Mouse (Mus musculus): Measurements from ENCODE around the gene Hoxd13. TPM values are rescaled to one million over a fixed set of nuclear protein-coding genes. Genes with fewer than 3 reads are reported as not detected.

Gene Hoxd13
- polyA plus RNA-seq, 1 experiment from 2014 or later, result not detected

GRCm38 (mm10) chr2:74698201-74699052 lies 30.3 kb downstream of the Hoxd13 start:
- DNase-seq (no peak), ATAC-seq (no peak)
- peaks cover 11% of the 10 kb centered on the region for H3K4me1 ChIP-seq (ENCODE audit: insufficient read depth)
- H3K27me3 ChIP-seq (ENCODE audit: insufficient read depth, low read length), result peaks cover 98% of the 10 kb centered on the region
- no peaks in the 10 kb centered on the region for H3K9me3 ChIP-seq (ENCODE audit: low read length)
- H3K4me3 ChIP-seq (ENCODE audit: low read depth, low read length), result peak overlapping the region; percentile 35
- no peak for TF ChIP-seq EP300 (IDR thresholded peaks at IDR 0.05; ENCODE audit: low read depth)
- TF ChIP-seq CTCF (IDR thresholded peaks at IDR 0.05; ENCODE audit: low read depth), result no peak
- under 1% methylated on average over 51 of the region's 86 CpGs for WGBS (ENCODE audit: insufficient replicate concordance)
- H3K4me2 ChIP-seq (ENCODE audit: low read depth, low read length), result peak overlapping the region; percentile 58
- H3K9ac ChIP-seq (replicated peaks), result no peak overlapping the region
- no peaks in the 10 kb centered on the region for H3K36me3 ChIP-seq (replicated peaks; ENCODE audit: insufficient read depth, low read length)
- H3K27ac ChIP-seq (ENCODE audit: low read depth), result no peak overlapping the region

- WGBS (ENCODE audit: insufficient replicate concordance), result 4% methylated on average over 17 of the region's 17 CpGs
- peaks cover 98% of the 10 kb centered on the region for H3K27me3 ChIP-seq (ENCODE audit: insufficient read depth, low read length)
- H3K4me2 ChIP-seq (ENCODE audit: low read depth, low read length), result no peak overlapping the region
- H3K4me3 ChIP-seq (ENCODE audit: low read depth, low read length), result no peak overlapping the region
- H3K9ac ChIP-seq (replicated peaks), result no peak overlapping the region
- peaks cover 11% of the 10 kb centered on the region for H3K4me1 ChIP-seq (ENCODE audit: insufficient read depth)
- no peak for TF ChIP-seq EP300 (IDR thresholded peaks at IDR 0.05; ENCODE audit: low read depth)
- TF ChIP-seq CTCF (IDR thresholded peaks at IDR 0.05; ENCODE audit: low read depth), result no peak
- H3K36me3 ChIP-seq (replicated peaks; ENCODE audit: insufficient read depth, low read length), result no peaks in the 10 kb centered on the region
- DNase-seq, result no peak
- H3K27ac ChIP-seq (ENCODE audit: low read depth), result no peak overlapping the region
- ATAC-seq, result no peak
- H3K9me3 ChIP-seq (ENCODE audit: low read length), result no peaks in the 10 kb centered on the region
These were observed 30.9 kb downstream of the Hoxd13 start for GRCm38 (mm10) chr2:74699053-74699430.

- Histone ChIP-seq H3K4me1 (ENCODE audit: insufficient read depth) (peaks cover 13% of the 10 kb centered on the region), H3K27me3 (ENCODE audit: insufficient read depth, low read length) (peaks cover 98% of the 10 kb centered on the region), H3K27ac (ENCODE audit: low read depth) (no peak overlapping the region), H3K9me3 (ENCODE audit: low read length) (no peaks in the 10 kb centered on the region), H3K4me2 (ENCODE audit: low read depth, low read length) (no peak overlapping the region), H3K4me3 (ENCODE audit: low read depth, low read length) (no peak overlapping the region), H3K36me3 (replicated peaks; ENCODE audit: insufficient read depth, low read length) (no peaks in the 10 kb centered on the region), H3K9ac (replicated peaks) (no peak overlapping the region)
- no peak for ATAC-seq
- DNase-seq, result no peak
- TF ChIP-seq CTCF (IDR thresholded peaks at IDR 0.05; ENCODE audit: low read depth) (no peak), EP300 (IDR thresholded peaks at IDR 0.05; ENCODE audit: low read depth) (no peak)
- 12% methylated on average over 23 of the region's 23 CpGs for WGBS (ENCODE audit: insufficient replicate concordance)
These were observed 31.8 kb downstream of the Hoxd13 start for GRCm38 (mm10) chr2:74699664-74700545.

GRCm38 (mm10) chr2:74700546-74701112 lies 32.5 kb downstream of the Hoxd13 start:
- ATAC-seq (no peak), DNase-seq (no peak)
- Histone ChIP-seq H3K27me3 (ENCODE audit: insufficient read depth, low read length) (peaks cover 94% of the 10 kb centered on the region), H3K4me2 (ENCODE audit: low read depth, low read length) (no peak overlapping the region), H3K4me3 (ENCODE audit: low read depth, low read length) (no peak overlapping the region), H3K4me1 (ENCODE audit: insufficient read depth) (peaks cover 16% of the 10 kb centered on the region), H3K36me3 (replicated peaks; ENCODE audit: insufficient read depth, low read length) (no peaks in the 10 kb centered on the region), H3K9ac (replicated peaks) (no peak overlapping the region), H3K9me3 (ENCODE audit: low read length) (no peaks in the 10 kb centered on the region), H3K27ac (ENCODE audit: low read depth) (no peak overlapping the region)
- TF ChIP-seq EP300 (IDR thresholded peaks at IDR 0.05; ENCODE audit: low read depth), result no peak
- no peak for TF ChIP-seq CTCF (IDR thresholded peaks at IDR 0.05; ENCODE audit: low read depth)
- 12% methylated on average over 22 of the region's 22 CpGs for WGBS (ENCODE audit: insufficient replicate concordance)

- peaks cover 17% of the 10 kb centered on the region for H3K4me1 ChIP-seq (ENCODE audit: insufficient read depth)
- TF ChIP-seq CTCF (IDR thresholded peaks at IDR 0.05; ENCODE audit: low read depth), result peak; percentile 87
- no peak for TF ChIP-seq EP300 (IDR thresholded peaks at IDR 0.05; ENCODE audit: low read depth)
- H3K27ac ChIP-seq (ENCODE audit: low read depth), result no peak overlapping the region
- no peaks in the 10 kb centered on the region for H3K9me3 ChIP-seq (ENCODE audit: low read length)
- no peak overlapping the region for H3K4me3 ChIP-seq (ENCODE audit: low read depth, low read length)
- DNase-seq (peak; percentile 75), ATAC-seq (no peak)
- 14% methylated on average over 17 of the region's 17 CpGs for WGBS (ENCODE audit: insufficient replicate concordance)
- peaks cover 94% of the 10 kb centered on the region for H3K27me3 ChIP-seq (ENCODE audit: insufficient read depth, low read length)
- H3K9ac ChIP-seq (replicated peaks), result no peak overlapping the region
- H3K4me2 ChIP-seq (ENCODE audit: low read depth, low read length), result no peak overlapping the region
- H3K36me3 ChIP-seq (replicated peaks; ENCODE audit: insufficient read depth, low read length), result no peaks in the 10 kb centered on the region
These were observed 34.1 kb downstream of the Hoxd13 start for GRCm38 (mm10) chr2:74701949-74702819.

Data from liver, postnatal 0 days (tissue).